Comparison of ENCODE assay signal across 24 mouse cellular contexts in genomic region chr15:98514146-98514545, GRCm38 (mm10). TPM values are rescaled to one million over a fixed set of nuclear protein-coding genes. Genes with fewer than 3 reads are reported as not detected.
DNase-seq lines count a peak whose midpoint lies in the region; ATAC-seq and TF ChIP-seq lines count a peak whose summit lies in the region.
"Had no signal": no experiment of that assay in that cellular context is flagged by ENCODE, and none has a peak within 500 bp of the region (broad histone marks: within the 10 kb centered on the region; RNA-seq: fewer than 3 reads in every experiment).

No protein-coding gene starts in this region.

- H3K4me2 ChIP-seq in CH12.LX (ENCODE audit: insufficient read depth, low read depth, poor library complexity, severe bottlenecking), result no peak overlapping the region
- no peak overlapping the region for H3K4me2 ChIP-seq in midbrain, embryonic 14.5 days (ENCODE audit: low read length)
- H3K4me2 ChIP-seq: embryonic facial prominence, embryonic 15.5 days; forebrain, embryonic 13.5 days; heart, embryonic 12.5 days; intestine, embryonic 15.5 days; limb, embryonic 12.5 days had no signal

- TF ChIP-seq POLR2A in CH12.LX (IDR thresholded peaks at IDR 0.05; ENCODE audit: low read depth, low read length), result no peak
- TF ChIP-seq POLR2A in thymus, adult 2 months (IDR thresholded peaks at IDR 0.05; ENCODE audit: control insufficient read depth, extremely low read depth, insufficient read depth, low read length, poor library complexity), result no peak

- DNase-seq in CH12.LX (ENCODE audit: extremely low read depth), result peak; percentile 64
- DNase-seq in thymus, adult 2 months, result peak; percentile 73
- no peak for DNase-seq in limb, embryonic 10.5 days (ENCODE audit: low spot score)
- DNase-seq in heart, postnatal 14 days, result no peak
- DNase-seq in embryo, embryonic 11 days, result no peak
- no peak for DNase-seq in midbrain, embryonic 14.5 days
- DNase-seq: cerebellum, adult 11 months; kidney, postnatal 14 days; lung, postnatal 4 days; right cerebral cortex, postnatal 25 days had no signal

- TF ChIP-seq EP300 in CH12.LX (IDR thresholded peaks at IDR 0.05; ENCODE audit: low read length), result 0 out of 2 replicates have a peak, but pooled peaks have one; percentile 30

- no peak overlapping the region for H3K9ac ChIP-seq in CH12.LX (ENCODE audit: insufficient read depth, low read depth)
- no peak overlapping the region for H3K9ac ChIP-seq in midbrain, embryonic 14.5 days (replicated peaks; ENCODE audit: low read length)
- H3K9ac ChIP-seq: embryonic facial prominence, embryonic 15.5 days; forebrain, embryonic 13.5 days; heart, embryonic 12.5 days; intestine, embryonic 15.5 days; limb, embryonic 12.5 days had no signal

- H3K4me3 ChIP-seq in C2C12 (ENCODE audit: insufficient read depth, poor library complexity, severe bottlenecking) (no peak overlapping the region), CH12.LX (replicated peaks in 1 of 3; ENCODE audit: low read depth in 2 of 3, low read length in 2 of 3, poor library complexity in 1 of 3) (no peak overlapping the region)
- H3K4me3 ChIP-seq in thymus, adult 2 months (ENCODE audit: control insufficient read depth, insufficient read depth, low read length), result no peak overlapping the region
- H3K4me3 ChIP-seq in limb, embryonic 10.5 days, result no peak overlapping the region
- no peak overlapping the region for H3K4me3 ChIP-seq in midbrain, embryonic 14.5 days (replicated peaks; ENCODE audit: low read depth, low read length)
- H3K4me3 ChIP-seq: embryonic facial prominence, embryonic 15.5 days; forebrain, embryonic 13.5 days; heart, embryonic 12.5 days; intestine, embryonic 15.5 days; limb, embryonic 12.5 days had no signal

- peak; percentile 67 for ATAC-seq in inflammation-experienced regulatory T-cells, adult 6 months
- ATAC-seq in midbrain, embryonic 14.5 days (ENCODE audit: low FRiP score, low TSS enrichment), result no peak
- ATAC-seq: forebrain, embryonic 13.5 days; intestine, embryonic 15.5 days had no signal

- no peak for TF ChIP-seq RAD21 in CH12.LX (IDR thresholded peaks at IDR 0.05; ENCODE audit: low read depth, low read length)

- no peak overlapping the region for H3ac ChIP-seq in C2C12 (ENCODE audit: control insufficient read depth, insufficient read length, low read depth)

- in situ Hi-C loops in CH12.LX (cut with MboI; ENCODE audit: low pct_ligation_motif_present, low pct_unique_long_range_greater_than_20kb, low sequenced_read_pairs), result loop anchor here (5.0 kb wide), 1 partner anchor 103 kb away; no protein-coding TSS in a partner anchor

- 5% methylated on average over 8 of the region's 8 CpGs for WGBS in thymus, adult 2 months
- WGBS in limb, embryonic 10.5 days, result 85% methylated on average over 8 of the region's 8 CpGs
- 88% methylated on average over 8 of the region's 8 CpGs for WGBS in midbrain, embryonic 14.5 days

- H3K27me3 ChIP-seq in C2C12 (ENCODE audit: control insufficient read depth, insufficient read depth, insufficient read length) (no peaks in the 10 kb centered on the region), CH12.LX (replicated peaks) (no peaks in the 10 kb centered on the region)
- no peaks in the 10 kb centered on the region for H3K27me3 ChIP-seq in thymus, adult 2 months (ENCODE audit: control insufficient read depth, insufficient read depth, low read length)
- H3K27me3 ChIP-seq in limb, embryonic 10.5 days (ENCODE audit: low read depth, poor library complexity, severe bottlenecking), result no peaks in the 10 kb centered on the region
- H3K27me3 ChIP-seq in midbrain, embryonic 14.5 days (ENCODE audit: control insufficient read depth, insufficient read depth, low read length), result no peaks in the 10 kb centered on the region
- H3K27me3 ChIP-seq: embryonic facial prominence, embryonic 15.5 days; forebrain, embryonic 13.5 days; heart, embryonic 12.5 days; intestine, embryonic 15.5 days; limb, embryonic 12.5 days had no signal

- dilution Hi-C loops in CH12.LX (cut with MboI; ENCODE audit: extremely low pct_ligation_motif_present, extremely low pct_unique_long_range_greater_than_20kb, low sequenced_read_pairs), result no loop called here

- H3K4me1 ChIP-seq in CH12.LX (ENCODE audit: control insufficient read depth in 1 of 2, insufficient read depth in 2 of 2), result peaks cover 6 to 53% of the 10 kb centered on the region in 2 experiments; a peak in 2 of 4 replicates
- H3K4me1 ChIP-seq in thymus, adult 2 months (replicated peaks; ENCODE audit: control insufficient read depth, insufficient read depth, low read length), result peaks cover 36% of the 10 kb centered on the region
- peaks cover 16% of the 10 kb centered on the region for H3K4me1 ChIP-seq in limb, embryonic 10.5 days
- H3K4me1 ChIP-seq in midbrain, embryonic 14.5 days (ENCODE audit: control insufficient read depth, insufficient read depth, low read length), result 0 out of 2 replicates have a peak, but pooled peaks cover 3% of the 10 kb centered on the region

- intact Hi-C loops in heart, postnatal 14 days (cut with DNase I), result loop anchor here (5.0 to 10.0 kb wide), 3 partner anchors 103 to 1943 kb away; partner anchors contain the start of genes Pfkm and Senp1

- TF ChIP-seq CTCF in C2C12 (IDR thresholded peaks at IDR 0.05; ENCODE audit: control insufficient read depth, insufficient read depth, insufficient read length), result no peak
- TF ChIP-seq CTCF in CH12.LX (conservative IDR thresholded peaks at IDR 0.05 in 1 of 2, IDR thresholded peaks at IDR 0.05 in 1 of 2; ENCODE audit: low read depth in 2 of 2, low read length in 2 of 2), result no peak
- no peak for TF ChIP-seq CTCF in thymus, adult 2 months (IDR thresholded peaks at IDR 0.05; ENCODE audit: borderline replicate concordance, control insufficient read depth, extremely low read depth, insufficient read depth, low read length, poor library complexity)

- H3K36me3 ChIP-seq in C2C12 (ENCODE audit: control insufficient read depth, insufficient read depth) (peaks cover 30% of the 10 kb centered on the region), CH12.LX (replicated peaks in 1 of 2; ENCODE audit: control insufficient read depth in 1 of 2, insufficient read depth in 1 of 2, low read length in 1 of 2) (peaks cover 10 to 18% of the 10 kb centered on the region in 2 experiments)
- peaks cover 5% of the 10 kb centered on the region; the same call in 1 of the 2 replicates for H3K36me3 ChIP-seq in thymus, adult 2 months (ENCODE audit: control insufficient read depth, insufficient read depth, low read length)
- peaks cover 19% of the 10 kb centered on the region for H3K36me3 ChIP-seq in limb, embryonic 10.5 days
- H3K36me3 ChIP-seq in midbrain, embryonic 14.5 days (ENCODE audit: control insufficient read depth, insufficient read depth, low read length), result peaks cover 12% of the 10 kb centered on the region
- H3K36me3 ChIP-seq: intestine, embryonic 15.5 days had no signal

- H3K79me2 ChIP-seq in C2C12 (ENCODE audit: control insufficient read depth, insufficient read depth) (peaks cover 6% of the 10 kb centered on the region), CH12.LX (replicated peaks; ENCODE audit: control insufficient read depth, extremely low read depth, insufficient read depth, poor library complexity, severe bottlenecking) (no peaks in the 10 kb centered on the region)

- H3K9me3 ChIP-seq in CH12.LX (replicated peaks; ENCODE audit: low read length), result peaks cover 7% of the 10 kb centered on the region
- no peaks in the 10 kb centered on the region for H3K9me3 ChIP-seq in limb, embryonic 10.5 days (replicated peaks)
- no peaks in the 10 kb centered on the region for H3K9me3 ChIP-seq in midbrain, embryonic 14.5 days (ENCODE audit: control insufficient read depth, low read length)
- H3K9me3 ChIP-seq: embryonic facial prominence, embryonic 15.5 days; forebrain, embryonic 13.5 days; heart, embryonic 12.5 days; intestine, embryonic 15.5 days; limb, embryonic 12.5 days had no signal

- no peaks in the 10 kb centered on the region for H3K79me3 ChIP-seq in C2C12 (ENCODE audit: low read depth)

- no peak overlapping the region for H3K27ac ChIP-seq in CH12.LX (ENCODE audit: insufficient read depth, low read depth)
- H3K27ac ChIP-seq in thymus, adult 2 months (ENCODE audit: control insufficient read depth, insufficient read depth, low read length), result peak overlapping the region; percentile 91
- no peak overlapping the region for H3K27ac ChIP-seq in limb, embryonic 10.5 days
- H3K27ac ChIP-seq in midbrain, embryonic 14.5 days (replicated peaks; ENCODE audit: low read depth, low read length), result no peak overlapping the region
- H3K27ac ChIP-seq: embryonic facial prominence, embryonic 15.5 days; forebrain, embryonic 13.5 days; intestine, embryonic 15.5 days; limb, embryonic 12.5 days; stomach, postnatal 0 days had no signal

RNA-seq across cellular contexts. Expression of gene Kansl2, which starts 19.9 kb away (rescaled TPM):
- polyA plus RNA-seq in C2C12 (2012; fragmentation: generic; extraction: Trizol) (178 TPM), CH12.LX (2012; ENCODE audit: insufficient read length, low read depth) (111 and 125 TPM in 2 replicates)
- total RNA-seq in CH12.LX (2012; rRNA removed) (59.6 and 84.7 TPM in 2 replicates), CH12.LX (2014; rRNA removed) (101 and 103 TPM in 2 replicates)
- polyA plus RNA-seq in inflammation-experienced regulatory T-cells, adult 6 months (2017; shearing (Covaris generic)), result 10 to 100 TPM; 29.4 to 33.1 (median 32.4) TPM
- 71.6 and 78.4 TPM in 2 replicates for polyA plus RNA-seq in thymus, adult 2 months (2012; rRNA removed)
- polyA plus RNA-seq in limb, embryonic 10.5 days (2016; fragmentation: Nextera tagmentation; extraction: Ambion mirVana), result 168 and 181 TPM in 2 replicates
- 10 to 100 TPM; 78.4 to 82.2 TPM for total RNA-seq in heart, postnatal 14 days (2021)
- polyA plus RNA-seq in midbrain, embryonic 14.5 days (2014; fragmentation: Nextera tagmentation; extraction: Ambion mirVana), result 125 TPM in 2 replicates

RNA-seq across cellular contexts. Expression of gene Olfr279, which starts 21.9 kb away (rescaled TPM):
- not detected for polyA plus RNA-seq in C2C12 (2012; fragmentation: generic; extraction: Trizol)
- total RNA-seq in CH12.LX (2012; rRNA removed), result not detected in 2 replicates
- not detected in 2 replicates for total RNA-seq in CH12.LX (2014; rRNA removed)
- 0.07 TPM in 1 of 2 replicates, not detected in the other for polyA plus RNA-seq in CH12.LX (2012; ENCODE audit: insufficient read length, low read depth)
- polyA plus RNA-seq in inflammation-experienced regulatory T-cells, adult 6 months (2017; shearing (Covaris generic)), result under 1 TPM in 2 of 3 experiments, not detected in 1; 0.06 to 0.07 TPM
- polyA plus RNA-seq in thymus, adult 2 months (2012; rRNA removed), result not detected in 2 replicates
- not detected in 2 replicates for polyA plus RNA-seq in limb, embryonic 10.5 days (2016; fragmentation: Nextera tagmentation; extraction: Ambion mirVana)
- not detected for total RNA-seq in heart, postnatal 14 days (2021)
- not detected in 2 replicates for polyA plus RNA-seq in midbrain, embryonic 14.5 days (2014; fragmentation: Nextera tagmentation; extraction: Ambion mirVana)
- total RNA-seq: gastrocnemius, adult 8-10 months; hematopoietic stem cell, adult 5-6 weeks had no signal
- polyA plus RNA-seq: forebrain, embryonic 13.5 days; heart, embryonic 12.5 days; intestine, embryonic 15.5 days; limb, embryonic 12.5 days; liver, embryonic 16.5 days; stomach, postnatal 0 days had no signal

RNA-seq across cellular contexts. Expression of gene Lalba, which starts 31.6 kb away (rescaled TPM):
- not detected for polyA plus RNA-seq in C2C12 (2012; fragmentation: generic; extraction: Trizol)
- total RNA-seq in CH12.LX (2012; rRNA removed), result not detected in 2 replicates
- not detected in 2 replicates for total RNA-seq in CH12.LX (2014; rRNA removed)
- not detected in 2 replicates for polyA plus RNA-seq in CH12.LX (2012; ENCODE audit: insufficient read length, low read depth)
- polyA plus RNA-seq in inflammation-experienced regulatory T-cells, adult 6 months (2017; shearing (Covaris generic)), result not detected
- 0.48 TPM in 1 of 2 replicates, not detected in the other for polyA plus RNA-seq in thymus, adult 2 months (2012; rRNA removed)
- 0.25 and 0.67 TPM in 2 replicates for polyA plus RNA-seq in limb, embryonic 10.5 days (2016; fragmentation: Nextera tagmentation; extraction: Ambion mirVana)
- not detected for total RNA-seq in heart, postnatal 14 days (2021)
- polyA plus RNA-seq in midbrain, embryonic 14.5 days (2014; fragmentation: Nextera tagmentation; extraction: Ambion mirVana), result not detected in 2 replicates
- total RNA-seq: ES-E14; gastrocnemius, adult 8-10 months; hematopoietic stem cell, adult 5-6 weeks; layer of hippocampus, postnatal 14 days had no signal
- polyA plus RNA-seq: cortical plate, adult 2 months; embryonic facial prominence, embryonic 15.5 days; forebrain, embryonic 13.5 days; heart, embryonic 12.5 days; intestine, embryonic 15.5 days; liver, embryonic 16.5 days had no signal

RNA-seq across cellular contexts. Expression of gene OR5BS1P, which starts 44.5 kb away (rescaled TPM):
- polyA plus RNA-seq in C2C12 (2012; fragmentation: generic; extraction: Trizol), result not detected
- total RNA-seq in CH12.LX (2012; rRNA removed), result not detected in 2 replicates
- total RNA-seq in CH12.LX (2014; rRNA removed), result not detected in 2 replicates
- polyA plus RNA-seq in CH12.LX (2012; ENCODE audit: insufficient read length, low read depth), result not detected in 2 replicates
- not detected for polyA plus RNA-seq in inflammation-experienced regulatory T-cells, adult 6 months (2017; shearing (Covaris generic))
- not detected in 2 replicates for polyA plus RNA-seq in thymus, adult 2 months (2012; rRNA removed)
- polyA plus RNA-seq in limb, embryonic 10.5 days (2016; fragmentation: Nextera tagmentation; extraction: Ambion mirVana), result not detected in 2 replicates
- total RNA-seq in heart, postnatal 14 days (2021), result not detected
- not detected in 2 replicates for polyA plus RNA-seq in midbrain, embryonic 14.5 days (2014; fragmentation: Nextera tagmentation; extraction: Ambion mirVana)
- total RNA-seq: ES-E14; gastrocnemius, adult 8-10 months; hematopoietic stem cell, adult 5-6 weeks; layer of hippocampus, postnatal 14 days had no signal
- polyA plus RNA-seq: cortical plate, adult 2 months; embryonic facial prominence, embryonic 15.5 days; forebrain, embryonic 13.5 days; heart, embryonic 12.5 days; intestine, embryonic 15.5 days; limb, embryonic 12.5 days; liver, embryonic 16.5 days; stomach, postnatal 0 days had no signal

RNA-seq across cellular contexts. Expression of gene Ccnt1, which starts 56.6 kb away (rescaled TPM):
- 13.4 TPM for polyA plus RNA-seq in C2C12 (2012; fragmentation: generic; extraction: Trizol)
- 36.8 and 42.1 TPM in 2 replicates for total RNA-seq in CH12.LX (2012; rRNA removed)
- total RNA-seq in CH12.LX (2014; rRNA removed), result 38.1 and 41.3 TPM in 2 replicates
- 62.1 and 73.3 TPM in 2 replicates for polyA plus RNA-seq in CH12.LX (2012; ENCODE audit: insufficient read length, low read depth)
- 10 to 100 TPM; 69.3 to 99.2 (median 86.3) TPM for polyA plus RNA-seq in inflammation-experienced regulatory T-cells, adult 6 months (2017; shearing (Covaris generic))
- polyA plus RNA-seq in thymus, adult 2 months (2012; rRNA removed), result 26.8 and 32.0 TPM in 2 replicates
- 60.7 and 68.0 TPM in 2 replicates for polyA plus RNA-seq in limb, embryonic 10.5 days (2016; fragmentation: Nextera tagmentation; extraction: Ambion mirVana)
- total RNA-seq in heart, postnatal 14 days (2021), result 10 to 100 TPM; 32.8 to 42.6 TPM
- polyA plus RNA-seq in midbrain, embryonic 14.5 days (2014; fragmentation: Nextera tagmentation; extraction: Ambion mirVana), result 59.7 and 65.8 TPM in 2 replicates

Comparison
In these comparisons a context has a peak if more than half of its experiments do, and no peak if none do; other contexts are left out.
1. DNase-seq: peak in CH12.LX (single experiment) and thymus, adult 2 months (single experiment); none in limb, embryonic 10.5 days (single experiment), heart, postnatal 14 days (0 of 2), embryo, embryonic 11 days (single experiment) and midbrain, embryonic 14.5 days (single experiment).